Mouse (Mus musculus): ENCODE measurements around the gene Mroh9. TPM values are rescaled to one million over a fixed set of nuclear protein-coding genes. Genes with fewer than 3 reads are reported as not detected.
A peak's percentile ranks its signal among the peaks of the same experiment; 100 is the strongest.

Gene Mroh9
- not detected for total RNA-seq (2021)
- long read RNA-seq, experiment 1 = 0 reads
- long read RNA-seq, experiment 2 = 0 reads

- intact Hi-C loops (cut with DNase I; ENCODE audit: low total_unique reads) = no loop called here
- no peak for DNase-seq
Measured at GRCm38 (mm10) chr1:163085570-163085969, at the start of gene Mroh9. TSS of gene Mroh9 (minus strand) at chr1:163085670.

- DNase-seq = no peak
- intact Hi-C loops (cut with DNase I; ENCODE audit: low total_unique reads) = no loop called here
Measured at GRCm38 (mm10) chr1:163129976-163130375, 44.5 kb upstream of the Mroh9 start.

GRCm38 (mm10) chr1:163129129-163129900 lies 43.8 kb upstream of the Mroh9 start:
- no peak for DNase-seq
- intact Hi-C loops (cut with DNase I; ENCODE audit: low total_unique reads) = no loop called here

GRCm38 (mm10) chr1:163126175-163126881 lies 40.9 kb upstream of the Mroh9 start:
- DNase-seq = no peak
- intact Hi-C loops (cut with DNase I; ENCODE audit: low total_unique reads) = no loop called here

- DNase-seq = no peak
Measured at GRCm38 (mm10) chr1:163122414-163122813, 36.9 kb upstream of the Mroh9 start.

GRCm38 (mm10) chr1:163113461-163114174 lies 28.1 kb upstream of the Mroh9 start:
- DNase-seq = no peak
- intact Hi-C loops (cut with DNase I; ENCODE audit: low total_unique reads) = no loop called here

More at GRCm38 (mm10) chr1:163122414-163122813, 36.9 kb upstream of the Mroh9 start:
- intact Hi-C loops (cut with DNase I; ENCODE audit: low total_unique reads) = no loop called here

- no peak for DNase-seq
- intact Hi-C loops (cut with DNase I; ENCODE audit: low total_unique reads) = no loop called here
Measured at GRCm38 (mm10) chr1:163112482-163113164, 27.2 kb upstream of the Mroh9 start.

GRCm38 (mm10) chr1:163104960-163105359 lies 19.5 kb upstream of the Mroh9 start:
- intact Hi-C loops (cut with DNase I; ENCODE audit: low total_unique reads) = no loop called here

GRCm38 (mm10) chr1:163091438-163092155 lies 6.1 kb upstream of the Mroh9 start:
- DNase-seq = peak; percentile 20
- intact Hi-C loops (cut with DNase I; ENCODE audit: low total_unique reads) = no loop called here

More at GRCm38 (mm10) chr1:163104960-163105359, 19.5 kb upstream of the Mroh9 start:
- no peak for DNase-seq

GRCm38 (mm10) chr1:163070502-163070901 lies 15.0 kb downstream of the Mroh9 start:
- intact Hi-C loops (cut with DNase I; ENCODE audit: low total_unique reads) = no loop called here
- DNase-seq = peak; percentile 37

- no peak for DNase-seq
- intact Hi-C loops (cut with DNase I; ENCODE audit: low total_unique reads) = no loop called here
Measured at GRCm38 (mm10) chr1:163060381-163060780, 25.1 kb downstream of the Mroh9 start.

- intact Hi-C loops (cut with DNase I; ENCODE audit: low total_unique reads) = loop anchor here (10.0 kb wide), 2 partner anchors 153 to 243 kb away; partner anchors contain the start of gene Fmo4
- DNase-seq = no peak
Measured at GRCm38 (mm10) chr1:163057363-163057762, 28.1 kb downstream of the Mroh9 start.

- DNase-seq = no peak
- intact Hi-C loops (cut with DNase I; ENCODE audit: low total_unique reads) = loop anchor here (10.0 kb wide), 2 partner anchors 151 to 241 kb away; partner anchors contain the start of gene Fmo4
Measured at GRCm38 (mm10) chr1:163055629-163056028, 29.8 kb downstream of the Mroh9 start.

- intact Hi-C loops (cut with DNase I; ENCODE audit: low total_unique reads) = no loop called here
- DNase-seq = no peak
Measured at GRCm38 (mm10) chr1:163023075-163023474, 62.4 kb downstream of the Mroh9 start.

GRCm38 (mm10) chr1:163009220-163009619 lies 76.2 kb downstream of the Mroh9 start:
- intact Hi-C loops (cut with DNase I; ENCODE audit: low total_unique reads) = no loop called here
- no peak for DNase-seq

- intact Hi-C loops (cut with DNase I; ENCODE audit: low total_unique reads) = no loop called here
- no peak for DNase-seq
Measured at GRCm38 (mm10) chr1:163003496-163003895, 82.0 kb downstream of the Mroh9 start.

- intact Hi-C loops (cut with DNase I; ENCODE audit: low total_unique reads) = no loop called here
- DNase-seq = no peak
Measured at GRCm38 (mm10) chr1:163001271-163001829, 84.1 kb downstream of the Mroh9 start.

GRCm38 (mm10) chr1:162987546-162987945 lies 97.9 kb downstream of the Mroh9 start:
- DNase-seq = no peak
- intact Hi-C loops (cut with DNase I; ENCODE audit: low total_unique reads) = no loop called here
